Mouse (Mus musculus): Measurements from ENCODE around the gene 4833427G06Rik.
"Not testable (repeated sequence)": the region's sequence is repeated elsewhere in the genome, so short reads cannot be mapped to it uniquely, and the experiment has no call there.

4833427G06Rik gene

DNA sequence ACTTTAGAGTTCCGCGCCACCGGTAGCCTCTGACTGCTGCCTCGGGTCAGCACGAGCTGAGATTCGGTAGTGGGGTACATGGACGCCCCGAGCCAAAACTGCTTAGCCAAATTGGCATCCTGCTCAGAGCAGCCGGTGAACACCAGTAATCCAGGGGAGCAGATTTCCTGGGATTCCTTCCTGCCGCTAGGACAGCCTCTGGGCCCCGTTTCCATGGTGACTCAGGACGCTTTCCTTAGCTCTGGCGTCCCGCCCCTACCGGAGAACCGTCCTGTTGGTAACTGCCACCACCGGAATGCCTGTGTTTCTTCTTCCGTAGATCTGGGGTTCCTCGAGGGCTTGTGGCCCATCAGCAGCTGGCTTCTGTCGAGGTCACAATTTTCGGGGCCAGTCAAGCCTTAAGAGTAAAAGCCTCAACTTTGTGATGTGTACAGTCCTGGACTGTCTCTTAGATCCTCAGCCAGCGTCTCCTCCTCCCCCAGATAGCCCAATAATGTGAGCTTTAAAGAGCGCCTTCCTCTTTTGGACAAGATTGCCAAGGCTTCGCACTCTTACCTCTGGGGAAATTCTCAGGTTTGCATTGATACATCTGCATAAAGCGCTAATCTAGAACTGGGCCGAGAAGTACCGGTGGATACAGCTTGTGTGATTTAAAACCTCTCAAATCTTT lies at the start of gene 4833427G06Rik:
4833427G06Rik (minus strand) TSS at position 323 of the 670 bp plus-strand sequence.
- DNase-seq (ENCODE audit: low read depth, low spot score), result peak; percentile 86

DNA sequence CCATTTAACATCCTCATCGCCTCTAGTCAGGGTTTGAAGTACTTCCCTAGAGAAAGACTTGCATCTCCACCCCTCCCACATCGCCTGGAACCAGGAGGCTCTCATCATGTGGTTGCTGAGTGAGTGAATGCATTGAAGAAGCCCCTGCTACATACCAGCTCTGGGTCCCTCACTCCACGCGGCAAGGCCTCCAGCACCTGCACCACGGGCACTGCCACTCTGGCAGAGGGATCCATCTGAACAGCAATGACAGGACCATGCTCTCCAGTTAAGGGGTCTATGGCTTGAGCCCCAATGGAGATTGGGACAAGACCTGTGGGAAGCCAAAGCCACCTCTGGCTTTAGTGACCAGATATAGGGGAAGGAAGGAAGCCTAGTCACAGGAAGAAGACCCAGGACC lies 45.4 kb upstream of the 4833427G06Rik start:
- DNase-seq (ENCODE audit: low read depth, low spot score), result no peak

- DNase-seq (ENCODE audit: low read depth, low spot score), result no peak
Observed at GRCm38 (mm10) chr9:51146496-51146895, 44.6 kb upstream of the 4833427G06Rik start.

GRCm38 (mm10) chr9:51144218-51144617 lies 42.3 kb upstream of the 4833427G06Rik start:
- DNase-seq (ENCODE audit: low read depth, low spot score), result no peak

- DNase-seq (ENCODE audit: low read depth, low spot score), result no peak
Observed at GRCm38 (mm10) chr9:51143437-51143836, 41.6 kb upstream of the 4833427G06Rik start.

GRCm38 (mm10) chr9:51140711-51141110 lies 38.8 kb upstream of the 4833427G06Rik start:
- DNase-seq (ENCODE audit: low read depth, low spot score), result no peak

DNA sequence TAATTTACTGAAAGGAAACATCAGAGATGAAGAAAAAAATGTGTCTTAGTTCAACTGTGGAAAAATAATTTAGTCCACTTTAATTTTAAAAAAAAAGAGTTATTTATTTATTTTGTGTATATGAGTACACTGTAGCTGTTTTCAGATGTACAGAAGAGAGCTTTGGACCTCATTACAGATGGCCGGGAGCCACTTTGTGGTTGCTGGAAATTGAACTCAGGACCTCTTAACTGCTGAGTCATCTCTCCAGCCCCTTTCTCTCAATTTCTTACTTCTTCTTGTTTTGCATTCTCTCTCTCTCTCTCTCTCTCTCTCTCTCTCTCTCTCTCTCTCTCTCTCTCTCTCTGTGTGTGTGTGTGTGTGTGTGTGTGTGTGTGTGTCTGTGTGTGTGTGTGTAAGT lies 37.5 kb upstream of the 4833427G06Rik start:
- DNase-seq (ENCODE audit: low read depth, low spot score), result not testable (repeated sequence)

- no peak for DNase-seq (ENCODE audit: low read depth, low spot score)
Observed at GRCm38 (mm10) chr9:51138301-51138700, 36.4 kb upstream of the 4833427G06Rik start.

DNA sequence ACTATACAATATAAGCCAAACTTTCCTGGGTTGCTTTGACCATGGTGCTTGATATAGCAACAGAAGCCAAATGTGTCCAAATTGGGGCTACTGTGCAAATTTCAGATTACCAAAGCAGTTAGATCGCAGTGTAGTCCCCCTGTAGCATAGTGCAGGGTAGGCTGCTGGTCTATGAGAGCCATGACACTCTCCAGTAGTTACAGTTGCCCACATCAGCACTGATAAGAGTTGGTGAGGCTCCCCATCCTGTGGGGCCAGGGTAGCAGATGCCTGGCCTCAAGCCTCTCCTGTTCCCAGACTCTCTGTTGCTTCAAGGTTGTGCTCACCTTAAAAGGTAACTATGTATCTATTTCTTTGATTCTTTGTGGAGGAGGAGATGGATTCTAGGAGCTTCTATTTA lies 36.0 kb upstream of the 4833427G06Rik start:
- DNase-seq (ENCODE audit: low read depth, low spot score), result no peak

- no peak for DNase-seq (ENCODE audit: low read depth, low spot score)
Observed at GRCm38 (mm10) chr9:51137432-51137831, 35.6 kb upstream of the 4833427G06Rik start.

- peak; percentile 8 for DNase-seq (ENCODE audit: low read depth, low spot score)
Observed at GRCm38 (mm10) chr9:51136985-51137384, 35.1 kb upstream of the 4833427G06Rik start.

GRCm38 (mm10) chr9:51114767-51115166 lies 12.9 kb upstream of the 4833427G06Rik start:
- no peak for DNase-seq (ENCODE audit: low read depth, low spot score)

DNA sequence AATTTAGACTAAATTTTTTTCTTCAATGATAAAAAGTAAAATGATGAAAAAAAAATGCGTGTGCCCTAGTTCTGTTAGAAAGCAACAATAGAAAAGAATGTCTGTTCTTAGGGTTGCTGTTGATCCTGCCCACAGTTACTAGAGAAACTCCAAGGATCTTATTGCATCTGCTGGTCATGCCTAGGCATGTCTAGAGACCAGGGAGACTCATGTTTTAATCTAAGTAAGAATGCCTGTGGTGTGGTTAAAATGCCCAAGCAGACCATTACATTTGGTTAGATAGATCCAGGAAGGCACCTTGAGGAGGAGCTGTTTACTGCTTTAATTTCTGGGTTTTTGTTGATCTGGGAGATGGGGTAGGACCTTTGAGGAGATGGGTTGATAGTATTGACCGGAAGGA lies 3.9 kb upstream of the 4833427G06Rik start:
- DNase-seq (ENCODE audit: low read depth, low spot score), result no peak

- DNase-seq (ENCODE audit: low read depth, low spot score), result peak; percentile 42
Observed at GRCm38 (mm10) chr9:51103808-51104514, 2.1 kb upstream of the 4833427G06Rik start.

DNA sequence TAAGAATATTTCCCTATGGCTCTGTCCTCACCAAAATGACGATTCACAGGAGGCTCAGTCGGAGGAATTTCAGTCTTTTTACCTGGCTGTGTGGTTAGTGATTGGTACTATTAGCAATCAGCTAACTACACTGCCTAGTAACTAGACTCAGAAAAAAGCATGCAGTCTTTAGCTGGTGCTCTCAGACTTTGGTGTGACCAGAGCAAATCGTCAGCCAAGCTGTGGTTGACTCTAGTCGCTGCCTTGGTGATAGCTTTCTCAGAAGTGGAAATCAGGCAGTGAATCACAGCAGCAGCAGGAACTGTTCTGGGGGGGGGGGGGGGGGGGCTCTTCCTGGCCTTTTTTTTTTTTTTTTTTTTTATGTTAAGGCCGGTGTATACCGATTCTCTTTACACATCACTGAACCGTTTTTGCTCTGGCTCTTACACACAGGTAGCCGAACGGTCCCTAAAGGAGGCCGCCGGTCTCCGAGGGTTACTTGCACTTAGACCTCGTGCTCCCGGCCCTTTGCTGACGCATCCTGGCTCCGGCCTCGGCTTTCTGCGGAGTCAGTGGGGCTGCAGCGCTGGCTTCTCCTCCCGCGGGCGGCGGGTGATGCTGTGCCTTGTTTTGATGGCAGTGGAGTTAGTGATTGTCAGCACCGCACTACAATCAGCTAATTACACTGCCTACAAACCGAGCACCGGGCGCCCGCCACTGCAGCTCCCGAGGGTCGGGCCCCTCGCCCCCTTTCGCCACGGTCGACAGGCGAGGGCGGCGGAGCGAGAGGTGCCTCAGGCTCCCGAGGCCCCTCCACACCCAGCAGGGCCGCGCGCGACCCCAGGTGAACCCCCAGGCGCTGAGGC lies 1.3 kb upstream of the 4833427G06Rik start:
- DNase-seq (ENCODE audit: low read depth, low spot score), result peak; percentile 62

- DNase-seq (ENCODE audit: low read depth, low spot score), result no peak
Observed at GRCm38 (mm10) chr9:51096306-51096705, 5.6 kb downstream of the 4833427G06Rik start.

GRCm38 (mm10) chr9:51093697-51094096 lies 8.2 kb downstream of the 4833427G06Rik start:
- DNase-seq (ENCODE audit: low read depth, low spot score), result no peak

DNA sequence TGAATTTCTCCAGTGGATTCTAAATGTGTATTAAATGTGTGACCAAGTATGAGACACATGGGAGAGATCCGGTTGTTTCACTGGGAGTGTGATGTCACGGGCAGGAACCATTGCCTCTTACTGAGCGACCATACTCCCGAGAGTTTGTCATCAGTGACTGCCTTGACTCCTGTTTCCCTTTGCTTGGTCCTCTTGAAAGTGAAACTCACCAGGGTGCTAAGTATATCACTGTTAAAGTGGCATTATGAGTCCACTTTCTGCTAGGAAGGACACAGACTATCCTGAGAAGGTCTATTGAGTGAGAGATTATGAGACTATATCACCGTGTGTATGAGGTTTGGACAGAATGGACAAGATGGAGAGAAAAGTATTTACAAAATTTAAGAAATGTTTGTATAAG lies 20.3 kb downstream of the 4833427G06Rik start:
- DNase-seq (ENCODE audit: low read depth, low spot score), result no peak

DNA sequence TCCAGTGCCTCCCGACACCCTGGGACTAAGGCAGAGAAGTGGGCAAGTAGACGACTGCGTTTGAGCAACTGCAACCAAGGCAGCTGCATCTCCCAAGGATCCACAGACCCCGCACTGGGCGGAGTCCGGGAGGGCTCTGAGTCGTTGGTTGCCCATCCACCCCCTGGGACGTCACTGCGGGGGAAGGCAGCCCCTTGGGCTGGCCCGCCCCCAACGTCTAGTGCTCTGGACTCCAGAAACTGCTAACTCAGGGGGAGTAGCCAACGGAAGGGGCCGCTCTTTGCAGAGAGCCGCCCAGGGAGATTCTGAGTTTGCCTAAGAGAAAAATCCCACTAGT lies 24.9 kb downstream of the 4833427G06Rik start, which contains the start of gene Layn:
Layn (minus strand) TSS at position 116 of the 337 bp plus-strand sequence.
- DNase-seq (ENCODE audit: low read depth, low spot score), result peak; percentile 86

- DNase-seq (ENCODE audit: low read depth, low spot score), result peak; percentile 23
Observed at GRCm38 (mm10) chr9:51076300-51076978, 25.4 kb downstream of the 4833427G06Rik start.

- peak; percentile 2 for DNase-seq (ENCODE audit: low read depth, low spot score)
Observed at GRCm38 (mm10) chr9:51075780-51076179, 26.1 kb downstream of the 4833427G06Rik start.

GRCm38 (mm10) chr9:51070801-51071200 lies 31.1 kb downstream of the 4833427G06Rik start:
- DNase-seq (ENCODE audit: low read depth, low spot score), result no peak
